Mouse (Mus musculus) heart, postnatal 4 days (tissue): ENCODE measurements around the gene Zfp185. TPM values are rescaled to one million over a fixed set of nuclear protein-coding genes. Genes with fewer than 3 reads are reported as not detected.

Source experiments
- DNase-seq: peaks from one replicate; pipeline ENCODE4 v3.0.0; 2021
- total RNA-seq, 2 experiments: library from RNA; stranded (reverse); gene quantifications; 2 replicates each; pipeline ENCODE4 v1.2.3; 2021

The Zfp185 gene
- 1 to 10 TPM; 2.3 to 2.6 TPM for total RNA-seq

DNA sequence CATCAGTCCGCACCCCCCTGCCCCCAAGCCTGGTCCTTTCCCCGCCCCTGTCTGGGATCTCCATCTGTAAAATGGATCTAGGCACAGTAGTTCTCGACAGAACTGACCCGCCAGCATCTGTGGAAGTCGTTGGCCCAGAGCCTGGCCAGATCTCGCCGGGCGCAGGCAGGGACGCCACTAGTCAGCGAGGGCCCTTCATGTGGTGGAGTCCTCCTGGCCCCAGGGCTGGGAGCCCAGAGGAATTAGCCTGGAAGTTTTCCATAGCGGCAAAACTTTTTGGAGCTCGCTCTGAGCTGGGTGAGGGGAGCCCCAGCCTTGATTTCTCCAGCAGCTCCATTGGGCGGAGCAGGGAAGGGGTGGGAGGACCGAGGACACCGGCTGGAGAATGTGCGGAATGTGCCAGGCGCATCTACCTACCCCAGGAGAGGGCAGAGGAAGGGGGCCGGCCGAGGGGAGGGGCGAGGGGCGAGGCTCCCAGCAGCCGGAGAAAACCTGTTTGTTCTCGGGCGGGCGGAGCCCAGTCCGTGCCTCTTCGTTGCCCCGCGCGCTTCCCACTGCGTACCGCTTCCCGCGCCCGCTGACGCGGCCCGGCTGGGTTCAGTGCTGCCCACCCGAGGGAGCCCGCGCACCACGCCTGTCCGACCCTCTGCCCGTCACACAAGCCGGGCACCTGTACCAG is at the start of gene Zfp185:
Zfp185 (plus strand) TSS at position 499 of the 679 bp plus-strand sequence.
- DNase-seq = peak; percentile 44

DNA sequence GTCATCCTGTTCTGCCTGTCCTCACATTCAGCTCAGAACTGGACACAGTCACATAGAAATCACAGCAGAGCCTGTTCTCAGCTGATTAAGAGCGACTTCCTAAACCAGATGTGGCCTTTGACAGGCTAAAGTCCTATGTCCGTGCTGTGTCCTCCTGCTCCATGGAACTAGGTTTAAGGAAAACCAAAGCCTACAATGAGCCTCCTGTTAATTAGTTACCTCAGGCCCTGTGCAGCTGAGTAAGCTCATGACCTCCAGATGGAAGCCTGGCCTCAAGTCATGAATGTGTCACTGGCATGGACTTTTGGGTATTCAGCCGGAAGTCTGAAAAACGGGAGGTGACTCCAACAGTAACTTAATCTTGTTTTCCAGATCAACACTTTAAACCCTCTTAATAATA is 33.7 kb upstream of the Zfp185 start:
- DNase-seq = no peak

- DNase-seq = no peak
Observed at GRCm38 (mm10) chrX:72956486-72956885, 30.7 kb upstream of the Zfp185 start.

DNA sequence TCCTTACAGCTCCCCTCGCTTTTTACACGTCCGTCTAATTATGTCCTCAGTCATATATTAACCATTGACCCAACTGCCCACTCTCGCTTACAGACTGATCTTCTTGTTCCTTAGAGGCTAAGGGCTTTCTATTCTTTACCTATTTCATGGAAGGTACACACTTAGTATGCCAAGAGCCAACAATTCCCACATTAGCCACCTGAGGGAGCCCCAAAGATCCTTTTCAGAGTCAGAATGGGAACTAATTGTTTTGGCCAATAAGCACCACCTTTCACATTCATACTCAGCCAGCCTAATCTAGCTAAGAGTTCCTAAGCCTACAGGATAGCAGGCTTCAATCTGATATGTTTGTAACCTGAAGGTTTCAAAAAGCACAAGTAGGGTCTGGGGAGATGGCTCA is 26.7 kb upstream of the Zfp185 start:
- peak; percentile 17 for DNase-seq

DNA sequence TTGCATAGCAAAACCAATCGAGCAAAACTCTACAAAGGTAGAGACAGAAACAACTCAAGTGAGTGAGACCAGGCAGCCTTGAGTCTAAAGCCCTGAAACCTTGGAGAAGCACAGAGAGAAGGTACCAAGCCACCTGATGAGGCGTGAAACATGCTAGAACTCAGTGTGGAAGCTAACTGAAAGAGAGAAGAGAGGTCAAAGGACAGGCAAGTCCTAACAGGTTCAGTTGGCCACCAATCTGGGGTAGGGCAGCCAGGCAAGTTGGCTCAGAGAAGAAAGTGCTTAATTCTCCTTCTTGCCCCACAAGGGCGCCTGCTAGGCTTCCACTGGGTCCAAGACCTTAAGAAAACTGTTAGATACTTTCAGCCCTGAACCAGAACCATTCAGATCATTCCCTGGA is 25.6 kb upstream of the Zfp185 start:
- no peak for DNase-seq

DNA sequence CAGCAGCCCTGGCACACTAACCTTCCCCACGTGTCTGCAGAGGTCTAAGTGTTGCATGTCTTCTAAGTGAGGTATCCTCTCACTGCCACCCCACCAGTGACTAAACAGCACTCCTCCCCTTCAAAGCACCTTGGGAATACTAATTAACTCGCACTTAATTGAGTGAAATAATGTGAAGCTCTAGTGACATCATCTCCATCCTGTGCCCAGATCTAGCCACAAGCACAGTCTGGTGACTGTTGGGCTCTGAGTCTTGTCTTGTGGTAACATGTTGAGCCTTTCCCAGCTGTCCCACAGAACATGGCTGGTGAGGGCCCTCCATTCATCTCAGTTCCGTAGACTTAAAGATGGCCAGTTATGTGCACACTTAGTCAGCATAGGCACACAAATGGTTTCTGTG is 24.4 kb upstream of the Zfp185 start:
- no peak for DNase-seq

DNA sequence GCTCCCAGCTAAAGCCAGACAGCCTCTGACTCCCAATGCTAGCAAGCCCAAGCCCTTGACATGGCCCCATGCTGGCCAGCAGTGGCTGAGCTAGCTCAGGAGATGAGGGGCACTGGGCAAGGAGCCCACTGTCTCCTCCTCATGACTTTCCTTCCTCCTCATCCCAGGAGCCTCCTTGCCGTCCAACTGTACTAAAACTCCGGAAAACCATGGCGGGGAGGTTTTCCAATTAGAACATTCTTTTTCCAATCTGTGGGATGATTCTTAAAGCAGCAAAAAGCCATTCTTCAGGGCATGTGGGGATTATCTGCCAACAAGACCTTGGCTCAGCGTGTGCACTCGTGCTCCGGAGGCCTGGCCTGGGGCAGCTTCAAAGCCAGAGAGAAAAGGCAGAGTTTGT is 4.3 kb upstream of the Zfp185 start:
- DNase-seq = no peak

GRCm38 (mm10) chrX:72985607-72986006 is 1.5 kb upstream of the Zfp185 start:
- DNase-seq = no peak

DNA sequence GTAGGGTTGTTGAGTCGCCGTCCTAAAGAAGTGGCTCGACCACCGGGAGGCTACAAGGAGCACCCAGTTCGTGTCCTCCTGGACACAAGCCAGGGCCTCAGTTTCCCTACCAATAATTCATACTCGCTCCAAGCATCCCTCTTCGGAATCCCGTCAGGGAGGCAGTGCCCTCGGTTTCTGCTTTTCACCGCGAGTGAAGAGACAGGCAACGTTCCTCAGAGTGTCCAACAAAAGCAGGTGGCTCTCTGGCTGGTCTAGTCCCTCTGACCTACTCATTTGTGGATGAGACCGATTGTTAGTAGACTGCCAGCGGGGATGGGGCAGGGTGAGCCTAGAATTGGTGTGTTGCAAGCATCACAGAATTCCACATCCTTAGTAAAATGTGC is 374 bp downstream of the Zfp185 start:
- no peak for DNase-seq

DNA sequence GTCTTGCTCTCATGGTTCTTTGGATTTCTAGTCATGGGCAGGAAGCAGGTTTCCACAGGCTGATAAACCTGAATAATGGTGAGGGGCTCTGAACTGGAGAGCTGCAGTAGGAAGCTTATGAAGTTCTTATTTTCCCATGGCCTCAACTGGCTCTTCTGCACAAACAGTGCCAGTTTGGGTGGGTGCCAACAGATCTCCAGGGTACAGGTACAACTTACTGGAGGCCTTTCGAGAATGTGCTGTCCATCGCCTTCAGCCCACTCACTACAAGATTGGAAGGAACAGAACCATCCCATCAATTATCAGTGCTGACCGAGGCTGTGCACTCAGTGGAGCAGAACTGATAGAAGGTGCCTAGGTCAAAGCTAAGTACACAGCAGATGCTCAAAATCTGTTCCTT is 1.3 kb downstream of the Zfp185 start:
- DNase-seq = no peak

DNA sequence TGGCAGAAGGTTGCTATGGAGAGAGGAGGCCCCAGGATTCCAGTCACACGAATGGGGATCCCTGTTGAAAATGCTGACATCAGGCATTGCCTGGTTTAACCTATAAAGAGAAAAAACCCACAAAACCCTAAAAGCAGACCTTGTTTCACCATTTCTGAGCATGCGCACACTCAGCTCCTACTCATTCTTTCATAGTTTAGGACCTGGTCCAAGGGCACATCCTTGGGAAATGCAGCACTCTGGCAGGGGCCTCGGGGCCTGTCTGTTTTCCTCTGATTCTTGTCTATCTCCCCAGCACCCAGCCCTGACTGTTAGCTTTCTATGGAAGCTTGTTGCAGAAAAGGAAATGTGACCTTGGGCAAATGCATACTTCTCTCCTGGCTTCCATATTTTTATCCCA is 3.4 kb downstream of the Zfp185 start:
- no peak for DNase-seq

DNA sequence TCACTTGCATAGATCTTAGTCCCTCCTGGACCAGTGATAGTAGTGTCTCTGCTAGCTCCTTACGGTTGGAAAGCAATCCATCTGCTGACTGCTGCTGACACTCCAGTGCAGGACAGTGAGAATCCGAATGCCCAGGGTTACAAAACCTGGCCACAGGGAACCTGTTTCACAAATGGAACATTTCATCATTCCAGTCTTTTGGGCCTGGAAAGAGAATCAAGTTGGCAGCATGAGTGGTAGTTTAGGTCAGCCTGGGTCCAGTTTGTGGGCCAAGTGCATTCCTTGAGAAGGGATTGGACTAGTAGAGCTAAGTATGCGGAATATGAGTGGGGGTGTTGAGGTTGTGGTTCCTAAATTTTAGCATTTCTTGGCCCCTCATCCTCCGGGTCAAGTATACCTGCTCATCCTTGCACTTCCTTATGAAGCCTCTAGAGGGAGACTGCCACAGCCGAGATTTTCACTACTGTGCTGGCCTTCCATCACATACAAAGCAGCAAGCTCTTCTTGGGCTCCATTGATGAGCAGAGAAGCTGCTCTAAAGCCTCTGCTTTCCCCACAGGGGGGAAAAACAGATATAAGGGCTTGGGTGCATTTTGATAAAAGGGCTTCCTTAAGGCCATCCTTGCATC is 5.3 kb downstream of the Zfp185 start:
- no peak for DNase-seq

DNA sequence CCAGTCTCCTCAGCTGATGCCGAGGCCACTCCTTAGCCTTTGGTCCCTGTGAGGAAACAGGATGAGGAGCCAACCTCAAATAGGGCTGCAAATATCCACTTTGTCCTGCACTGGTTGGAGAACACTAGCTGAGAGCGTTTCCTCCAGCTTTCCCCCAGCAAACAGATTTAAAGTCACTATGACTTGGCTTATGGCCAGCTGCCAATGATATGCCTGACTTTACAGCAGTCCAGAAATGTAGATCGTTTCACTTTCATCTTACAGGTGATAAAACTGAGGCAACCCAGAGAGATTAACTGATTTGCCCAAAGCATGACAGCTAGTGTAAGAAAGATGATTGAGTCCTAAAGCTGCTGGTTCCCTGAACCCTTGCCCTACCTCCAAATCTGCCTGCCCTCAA is 8.4 kb downstream of the Zfp185 start:
- DNase-seq = no peak

GRCm38 (mm10) chrX:73003110-73003509 is 16.0 kb downstream of the Zfp185 start:
- DNase-seq = no peak

DNA sequence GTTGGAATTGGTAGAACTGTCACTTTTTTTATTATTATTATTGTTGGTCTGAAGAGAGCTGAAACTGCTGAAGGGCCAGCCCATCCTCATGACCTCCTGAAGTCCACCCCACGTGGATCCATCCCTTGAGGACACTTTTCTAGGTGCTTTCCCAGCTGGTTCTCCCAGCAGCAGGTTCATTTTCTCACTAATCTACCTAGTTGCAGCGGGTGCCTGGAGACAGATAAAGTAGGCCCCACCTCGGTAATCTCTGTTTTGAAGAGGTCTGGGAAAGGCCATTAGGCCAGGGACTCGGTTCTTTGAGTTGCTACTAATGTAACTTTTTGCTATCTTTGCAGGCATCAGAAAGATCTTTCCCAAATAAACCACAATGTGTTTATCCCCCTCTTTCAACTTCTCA is 18.5 kb downstream of the Zfp185 start:
- DNase-seq = no peak

GRCm38 (mm10) chrX:73007597-73008479 is 20.7 kb downstream of the Zfp185 start:
- DNase-seq = peak; percentile 94

- no peak for DNase-seq
Observed at GRCm38 (mm10) chrX:73012846-73013245, 25.7 kb downstream of the Zfp185 start.

DNA sequence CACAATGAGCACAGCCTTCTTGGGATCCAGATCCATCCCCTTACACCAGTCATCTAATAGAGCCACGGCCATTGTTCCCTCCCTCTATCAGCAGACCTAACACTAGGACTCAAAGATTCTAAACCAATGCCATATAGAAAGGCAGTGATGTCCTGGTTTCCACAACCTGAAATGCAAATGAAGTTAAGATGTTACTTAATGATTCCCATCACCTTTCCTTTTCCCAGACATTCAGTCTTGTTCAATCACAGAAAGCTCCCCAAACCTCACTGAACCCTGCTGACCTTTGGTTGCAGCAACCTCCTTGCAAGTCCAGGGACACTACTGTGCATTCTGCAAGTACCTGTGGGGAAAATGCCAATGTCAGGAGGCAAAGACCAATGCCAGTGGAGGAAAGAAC is 49.9 kb downstream of the Zfp185 start, which contains the start of gene Pnma5:
Pnma5 (minus strand) TSS at position 101 of the 400 bp plus-strand sequence.
- DNase-seq = no peak

GRCm38 (mm10) chrX:73038831-73039230 is 51.7 kb downstream of the Zfp185 start:
- no peak for DNase-seq

- DNase-seq = no peak
Observed at GRCm38 (mm10) chrX:73039666-73040065, 52.5 kb downstream of the Zfp185 start.

DNA sequence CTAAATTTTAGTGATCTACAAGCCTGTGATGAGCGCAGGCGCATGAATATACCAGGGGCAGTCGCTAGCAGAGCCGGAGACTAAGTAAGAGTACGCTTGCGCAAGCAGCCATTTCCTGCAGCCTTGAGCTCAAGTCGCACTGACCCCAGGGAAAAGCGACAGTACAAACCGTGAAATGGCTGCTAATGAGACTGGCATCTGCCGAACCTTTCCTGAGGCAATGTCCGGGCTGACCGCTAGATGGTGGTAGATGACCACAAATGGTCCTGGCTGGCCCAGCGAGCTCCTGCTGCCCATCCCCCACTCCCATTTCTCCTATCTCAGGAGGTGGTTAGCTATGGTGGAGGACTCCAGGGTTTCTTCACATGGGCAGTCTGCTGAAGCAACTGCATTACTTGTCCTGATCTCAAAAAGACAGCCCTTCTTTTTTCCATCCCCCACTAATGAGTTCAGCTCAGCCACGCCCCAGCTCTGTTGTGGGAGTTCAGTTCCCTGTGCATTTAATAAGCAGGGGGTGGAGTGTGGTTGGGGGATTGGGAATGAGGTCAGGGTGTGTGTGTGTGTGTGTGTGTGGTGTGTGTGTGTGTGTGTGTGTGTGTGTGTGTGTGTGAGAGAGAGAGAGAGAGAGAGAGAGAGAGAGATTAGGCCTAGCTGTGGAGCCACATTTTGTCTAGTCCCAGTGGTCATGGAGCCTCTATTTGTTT is 66.9 kb downstream of the Zfp185 start:
- DNase-seq = peak; percentile 97

- DNase-seq = no peak
Observed at GRCm38 (mm10) chrX:73061528-73061927, 74.4 kb downstream of the Zfp185 start.

GRCm38 (mm10) chrX:73062323-73062722 is 75.2 kb downstream of the Zfp185 start:
- DNase-seq = no peak
